Mouse (Mus musculus): ENCODE results near the gene Mcl1. TPM values are rescaled to one million over a fixed set of nuclear protein-coding genes. Genes with fewer than 3 reads are reported as not detected.
"Not testable (repeated sequence)": the region's sequence is repeated elsewhere in the genome, so short reads cannot be mapped to it uniquely, and the experiment has no call there.

The Mcl1 gene
- total RNA-seq (2014; fragmentation: Nextera tagmentation) (88.5 and 94.4 TPM in 2 replicates), total RNA-seq (2017) (123 and 124 TPM in 2 replicates)

DNA sequence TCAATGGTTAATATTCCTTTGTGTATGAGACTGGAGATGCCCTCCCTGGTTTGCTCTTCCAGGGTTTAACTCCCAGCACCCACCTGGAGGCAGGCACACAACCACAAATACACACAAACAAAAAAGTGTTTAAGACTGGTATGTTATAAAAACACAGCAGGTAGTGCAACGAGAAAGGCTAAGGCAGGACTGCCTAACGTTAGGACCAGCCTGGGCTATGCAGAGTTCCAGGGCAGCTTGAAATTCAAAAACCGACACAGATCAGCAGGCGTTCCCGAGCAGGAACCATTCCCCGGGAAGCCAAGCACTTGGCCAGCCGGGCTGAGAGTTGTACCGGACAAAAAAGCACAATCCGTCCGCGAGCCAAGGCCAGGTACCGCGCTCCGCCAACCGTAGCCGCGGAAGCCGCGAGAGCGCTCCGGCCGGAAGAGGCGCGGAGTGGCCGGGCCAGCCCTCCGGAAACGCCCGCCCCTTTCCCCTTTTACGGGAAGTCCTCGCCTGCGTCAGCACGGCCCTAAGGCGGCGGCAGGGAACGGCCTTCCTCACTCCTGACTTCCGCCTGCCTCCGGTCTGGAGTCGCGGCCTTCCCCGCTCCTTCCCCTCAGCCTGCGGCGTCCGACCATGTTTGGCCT is at the start of gene Mcl1:
Mcl1 (plus strand) TSS at position 553 of the 632 bp plus-strand sequence.
- ATAC-seq (replicated peaks; ENCODE audit: poor library complexity, severe bottlenecking): peak; percentile 74

DNA sequence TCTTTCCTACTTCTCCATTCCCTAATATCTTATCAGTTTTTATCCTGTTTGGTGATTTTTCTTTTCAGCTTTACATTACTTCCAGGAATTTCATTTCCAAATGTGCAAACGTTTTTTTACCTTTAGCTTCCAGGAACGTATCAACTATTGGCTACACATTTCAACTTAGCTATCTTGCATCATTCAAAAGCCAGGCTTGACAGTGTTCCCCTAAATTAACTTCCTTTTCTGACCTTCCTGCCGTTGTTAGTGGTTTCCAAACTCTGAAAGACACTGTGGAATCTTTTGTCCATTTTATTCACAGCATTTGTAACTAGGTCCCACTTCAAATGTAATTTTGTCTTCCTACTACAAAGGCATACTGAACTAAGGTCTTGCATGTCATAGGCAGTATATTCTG is 49.4 kb upstream of the Mcl1 start:
- peak; percentile 81 for ATAC-seq (replicated peaks; ENCODE audit: poor library complexity, severe bottlenecking)

DNA sequence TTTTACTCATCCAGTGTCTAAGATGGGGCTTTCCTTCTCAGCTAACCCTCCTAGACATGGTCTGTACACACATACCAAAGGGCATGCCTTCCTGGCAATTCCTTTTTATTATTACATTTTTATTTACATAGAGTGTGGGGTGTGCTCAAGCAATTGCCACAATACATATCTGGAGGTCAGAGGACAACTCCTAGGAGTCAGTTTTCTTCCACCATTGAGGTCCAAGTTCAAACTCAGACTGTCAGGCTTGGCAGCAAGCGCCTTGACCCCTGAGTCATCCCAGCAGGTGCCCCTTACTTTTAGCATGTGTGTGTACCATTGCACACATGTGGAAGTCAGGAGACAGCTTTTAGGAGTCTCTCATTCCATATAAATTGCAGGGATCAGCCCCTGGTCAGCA is 44.6 kb upstream of the Mcl1 start:
- ATAC-seq (replicated peaks; ENCODE audit: poor library complexity, severe bottlenecking): no peak

DNA sequence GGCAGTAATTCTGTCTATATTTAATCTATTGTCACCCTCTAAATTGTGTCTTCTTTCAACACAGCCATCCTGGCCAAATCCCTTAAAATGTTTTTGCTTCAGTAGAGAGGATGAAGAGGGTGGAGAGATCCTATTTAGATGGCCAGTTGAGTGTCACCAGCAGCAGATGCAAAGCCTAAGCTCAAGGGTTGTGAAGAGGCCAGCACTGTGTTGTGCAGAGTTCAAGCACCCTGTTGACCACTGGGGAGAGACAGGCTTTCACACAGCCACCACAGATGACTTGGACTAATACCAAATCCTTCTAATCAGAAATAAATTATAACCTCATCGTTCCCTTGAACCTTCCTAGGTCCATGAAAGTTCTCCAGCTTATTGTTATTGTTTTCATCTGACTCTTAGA is 40.1 kb upstream of the Mcl1 start:
- ATAC-seq (replicated peaks; ENCODE audit: poor library complexity, severe bottlenecking): no peak

DNA sequence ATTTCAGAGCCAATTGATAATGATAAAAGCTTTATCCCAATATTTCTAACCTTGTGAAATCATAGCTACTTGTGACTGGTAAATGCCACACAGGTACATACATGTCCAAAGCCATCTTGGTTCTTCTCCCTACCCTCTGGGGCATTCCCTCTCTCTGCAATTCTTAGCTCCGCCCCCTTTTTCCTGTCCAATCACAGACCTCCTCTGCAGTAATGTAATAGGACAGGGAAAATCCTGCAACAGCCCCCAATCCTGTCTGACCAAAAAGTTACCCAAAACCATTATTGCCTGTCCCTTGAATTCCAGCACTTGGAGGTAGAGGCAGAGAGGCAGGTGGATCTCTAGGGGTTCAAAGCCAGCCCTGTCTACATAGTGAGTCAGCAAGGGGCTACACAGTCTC is 37.3 kb upstream of the Mcl1 start:
- no peak for ATAC-seq (replicated peaks; ENCODE audit: poor library complexity, severe bottlenecking)

DNA sequence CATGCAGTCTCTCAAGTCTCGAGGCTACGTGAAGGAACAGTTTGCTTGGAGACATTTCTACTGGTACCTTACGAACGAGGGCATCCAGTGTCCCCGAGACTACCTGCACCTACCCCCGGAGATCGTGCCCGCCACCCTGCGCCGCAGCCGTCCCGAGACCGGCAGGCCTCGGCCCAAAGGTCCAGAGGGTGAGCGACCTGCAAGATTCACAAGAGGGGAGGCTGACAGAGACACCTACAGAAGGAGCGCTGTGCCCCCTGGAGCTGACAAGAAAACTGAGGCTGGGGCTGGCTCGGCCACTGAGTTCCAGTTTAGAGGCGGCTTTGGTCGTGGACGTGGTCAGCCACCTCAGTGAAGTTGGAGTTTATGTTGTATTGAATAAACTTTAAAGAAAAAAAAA is 36.2 kb upstream of the Mcl1 start:
- ATAC-seq (replicated peaks; ENCODE audit: poor library complexity, severe bottlenecking): not testable (repeated sequence)

DNA sequence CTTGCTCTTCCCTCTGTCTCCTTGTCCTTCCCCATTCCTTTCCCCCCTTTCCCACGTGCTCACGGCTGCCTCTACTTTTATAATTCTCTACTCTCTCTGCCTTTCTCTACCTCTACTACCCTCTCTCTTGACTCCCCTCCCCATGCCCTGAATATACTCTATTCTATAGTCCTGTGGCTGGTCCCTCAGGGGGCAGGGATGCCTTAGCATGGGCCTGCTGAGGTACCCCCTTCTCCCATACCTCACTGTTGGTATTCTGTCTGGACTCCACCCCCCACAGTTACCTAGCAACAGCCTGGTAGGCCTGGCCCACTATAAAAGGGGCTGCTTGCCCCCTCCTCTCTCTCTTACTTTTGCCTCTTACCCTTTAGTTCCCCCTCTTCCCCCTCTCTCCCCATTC is 35.0 kb upstream of the Mcl1 start:
- no peak for ATAC-seq (replicated peaks; ENCODE audit: poor library complexity, severe bottlenecking)

DNA sequence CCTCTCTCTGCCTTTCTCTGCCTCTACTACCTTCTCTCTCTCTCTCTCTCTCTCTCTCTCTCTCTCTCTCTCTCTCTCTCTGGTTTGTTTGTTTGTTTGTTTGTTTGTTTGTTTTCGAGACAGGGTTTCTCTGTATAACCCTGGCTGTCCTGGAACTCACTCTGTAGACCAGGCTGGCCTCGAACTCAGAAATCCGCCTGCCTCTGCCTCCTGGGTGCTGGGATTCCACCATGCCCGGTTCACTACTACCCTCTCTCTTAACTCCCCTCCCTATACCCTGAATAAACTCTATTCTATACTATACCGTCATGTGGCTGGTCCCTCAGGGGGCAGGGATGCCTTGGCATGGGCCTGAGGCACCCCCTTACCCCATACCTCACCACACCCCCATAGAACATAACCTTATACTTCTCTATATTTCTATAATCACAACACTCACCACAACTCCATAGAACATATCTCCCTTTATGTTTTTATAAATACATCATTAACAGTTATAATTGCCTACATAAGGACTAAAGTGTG is 34.5 kb upstream of the Mcl1 start:
- ATAC-seq (replicated peaks; ENCODE audit: poor library complexity, severe bottlenecking): not testable (repeated sequence)

DNA sequence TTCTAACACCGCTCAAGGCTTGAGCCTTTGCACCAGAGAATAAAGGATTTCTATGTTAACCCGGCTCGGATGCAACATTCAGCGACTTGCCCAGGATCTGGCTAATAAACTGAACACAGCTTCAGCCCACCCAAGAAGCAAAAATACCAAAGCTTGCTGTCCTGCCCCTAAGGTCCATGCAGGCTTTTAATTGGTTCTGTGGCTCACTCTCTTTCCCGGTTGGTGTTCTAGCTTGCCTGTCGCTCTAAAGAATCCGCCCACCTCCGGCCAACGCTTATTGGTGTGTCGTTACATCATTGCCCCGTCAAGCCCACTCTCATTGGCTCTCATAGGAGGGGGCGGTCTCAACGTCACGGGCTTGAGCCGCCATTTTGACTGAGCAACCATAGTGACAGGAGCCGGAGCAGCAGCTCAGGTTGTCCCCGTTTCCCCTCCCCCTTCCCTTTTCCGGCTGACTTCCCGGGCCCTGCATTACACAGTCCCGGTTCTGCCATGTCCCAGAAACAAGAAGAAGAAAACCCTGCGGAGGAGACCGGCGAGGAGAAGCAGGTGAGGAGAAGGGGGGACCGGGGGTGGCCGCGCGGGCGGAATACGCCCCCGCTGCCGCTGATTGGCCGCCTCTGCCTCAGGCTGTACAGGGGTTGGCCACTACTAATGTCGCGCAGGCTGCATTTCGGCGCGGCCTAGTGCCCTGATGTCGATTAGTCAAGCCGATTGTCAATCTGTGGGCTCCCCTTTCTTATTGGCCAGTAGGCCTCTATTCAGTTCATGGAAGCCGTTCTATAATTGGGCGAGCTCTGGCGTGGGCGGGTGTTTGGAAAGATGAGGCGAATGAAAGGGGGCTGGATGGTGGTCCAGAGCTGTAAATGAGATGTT is 33.7 kb upstream of the Mcl1 start, which contains the start of gene Ensa:
Ensa (plus strand) TSS at position 366 of the 876 bp plus-strand sequence.
- peak; percentile 94 for ATAC-seq (replicated peaks; ENCODE audit: poor library complexity, severe bottlenecking)

DNA sequence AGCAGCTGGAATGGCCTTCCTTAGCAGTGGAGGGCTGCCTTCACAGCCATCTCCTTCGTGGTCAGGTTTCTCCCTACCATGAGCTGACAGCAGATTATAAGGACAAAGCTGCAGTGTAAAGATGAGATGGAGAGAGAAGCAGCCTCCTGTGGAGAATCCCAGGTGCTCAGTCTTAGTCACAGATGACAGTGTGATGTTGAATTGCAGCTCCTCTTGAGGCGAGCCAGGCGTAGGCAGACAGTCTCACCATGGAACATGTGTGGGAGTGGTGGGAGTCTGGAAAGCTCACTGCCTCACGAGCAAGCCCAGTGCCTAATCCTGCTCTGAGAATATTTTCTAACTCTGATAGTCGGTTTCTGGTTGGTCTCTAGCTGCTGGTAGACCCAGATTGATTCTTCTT is 30.8 kb upstream of the Mcl1 start:
- no peak for ATAC-seq (replicated peaks; ENCODE audit: poor library complexity, severe bottlenecking)

DNA sequence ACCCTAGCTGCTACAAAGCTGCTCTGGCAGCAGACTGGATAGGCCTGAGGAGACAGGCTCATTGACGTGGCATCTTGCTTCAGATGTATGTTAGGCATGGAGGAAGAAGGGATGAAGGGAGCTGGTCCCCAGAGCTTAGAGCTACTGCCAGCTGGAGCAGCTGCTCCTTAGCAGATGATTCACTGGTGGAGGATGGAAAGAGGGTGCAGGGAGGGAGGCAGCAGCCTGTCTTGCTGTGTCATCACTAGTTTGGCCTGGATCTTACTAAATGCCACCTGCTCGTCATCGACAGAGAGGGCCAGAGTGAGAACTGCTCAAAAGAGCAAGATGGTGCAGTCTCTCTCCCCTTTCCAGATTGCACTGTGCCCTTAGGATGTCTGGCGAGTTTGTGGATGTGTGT is 28.8 kb upstream of the Mcl1 start:
- no peak for ATAC-seq (replicated peaks; ENCODE audit: poor library complexity, severe bottlenecking)

DNA sequence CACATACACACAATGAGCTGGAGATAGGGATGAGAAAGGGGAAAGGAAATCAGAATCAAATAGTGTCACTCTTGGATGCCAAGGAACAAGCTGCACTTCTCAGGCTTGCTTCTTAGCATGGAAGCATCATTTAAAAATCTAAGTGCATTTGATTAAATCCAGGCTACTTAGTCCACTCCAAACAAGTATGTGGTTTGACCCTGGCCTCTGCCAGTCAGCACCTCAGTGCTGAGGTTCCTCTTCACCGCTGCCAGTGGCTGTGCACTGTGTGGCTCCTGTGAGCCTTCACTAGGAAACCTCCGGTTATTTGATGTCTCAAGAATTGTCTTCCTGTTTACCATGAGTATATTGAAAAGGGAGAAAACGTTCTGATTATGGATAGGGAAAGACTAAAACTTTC is 27.7 kb upstream of the Mcl1 start:
- no peak for ATAC-seq (replicated peaks; ENCODE audit: poor library complexity, severe bottlenecking)

DNA sequence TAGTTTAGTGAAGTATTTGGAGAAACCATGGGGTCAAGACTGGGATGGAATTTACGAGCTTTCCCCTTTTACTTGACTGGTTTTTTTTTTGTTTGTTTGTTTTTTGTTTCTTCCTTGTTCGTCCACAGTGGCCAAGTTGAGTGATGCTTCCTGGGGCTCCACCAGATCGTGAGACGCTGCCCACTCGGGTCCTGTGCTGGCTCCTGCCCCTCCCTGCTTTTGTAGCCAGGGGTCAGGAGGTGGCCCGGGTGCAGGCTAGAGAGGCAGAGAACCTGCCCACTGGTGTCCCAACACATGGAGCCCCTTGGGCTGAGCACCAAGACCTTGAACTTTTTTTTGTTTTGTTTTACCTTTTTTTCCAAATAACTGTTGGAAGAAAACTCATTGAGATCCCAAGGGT is 27.3 kb upstream of the Mcl1 start:
- ATAC-seq (replicated peaks; ENCODE audit: poor library complexity, severe bottlenecking): no peak

DNA sequence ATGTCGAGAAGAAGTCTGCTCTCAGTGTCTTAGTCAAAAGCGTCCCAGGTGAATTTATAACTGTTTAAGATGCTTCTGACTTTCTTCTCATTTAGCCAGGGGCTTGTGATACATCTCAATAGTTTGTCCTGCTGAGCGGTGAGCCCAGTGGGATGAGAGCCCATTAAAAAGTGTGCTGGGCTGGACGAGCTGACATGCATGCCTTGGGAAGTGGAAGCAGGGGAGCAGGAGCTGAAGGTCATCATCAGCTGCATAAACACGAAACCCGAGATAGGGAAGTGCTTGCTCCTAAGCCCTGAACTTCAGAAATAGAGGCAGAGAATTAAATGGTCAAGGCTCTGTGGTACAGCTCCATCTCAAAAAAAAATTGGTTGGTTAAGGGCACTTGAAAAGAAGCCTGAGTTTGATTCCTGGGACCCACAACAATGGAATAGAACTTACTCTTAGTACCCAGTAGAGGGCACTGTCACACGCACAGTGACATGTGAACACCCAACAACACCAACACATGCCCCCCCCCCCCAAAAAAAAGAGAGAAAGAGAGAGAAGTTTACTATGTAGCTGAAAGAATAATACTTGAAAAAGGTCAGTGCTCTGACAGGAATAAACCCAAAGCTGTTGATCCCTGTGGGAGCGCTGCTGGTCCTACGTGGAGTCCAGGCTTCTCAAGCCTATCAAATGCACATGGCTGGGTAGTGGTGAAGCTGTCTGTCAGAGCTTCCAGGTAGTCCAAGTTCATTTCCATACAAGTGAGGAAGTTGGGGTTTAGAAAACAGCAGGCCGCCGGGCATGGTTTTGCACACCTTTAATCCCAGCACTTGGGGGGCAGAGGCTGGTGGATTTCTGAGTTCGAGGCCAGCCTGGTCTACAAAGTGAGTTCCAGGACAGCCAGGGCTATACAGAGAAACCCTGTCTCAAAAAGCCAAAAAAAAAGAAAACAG is 25.7 kb upstream of the Mcl1 start:
- ATAC-seq (replicated peaks; ENCODE audit: poor library complexity, severe bottlenecking): peak; percentile 52

DNA sequence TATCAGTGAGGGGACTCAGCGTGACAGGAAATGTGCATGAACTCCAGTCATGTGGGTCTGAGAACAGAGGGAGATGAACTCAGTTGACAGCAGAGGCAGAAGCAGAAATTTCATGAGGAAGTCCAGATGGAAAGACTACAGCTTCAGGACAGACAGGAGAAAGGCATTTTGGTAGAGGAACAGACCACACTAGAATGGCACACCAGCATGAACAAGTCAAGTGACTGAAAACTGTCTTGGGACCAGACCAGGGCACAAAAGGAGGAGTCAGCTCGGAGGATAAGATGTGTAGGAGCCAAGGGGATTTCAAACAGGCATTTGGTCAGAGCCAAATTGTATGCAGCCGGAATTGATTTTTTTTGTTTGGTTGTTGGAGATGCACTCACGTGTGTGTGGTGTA is 23.0 kb upstream of the Mcl1 start:
- no peak for ATAC-seq (replicated peaks; ENCODE audit: poor library complexity, severe bottlenecking)

DNA sequence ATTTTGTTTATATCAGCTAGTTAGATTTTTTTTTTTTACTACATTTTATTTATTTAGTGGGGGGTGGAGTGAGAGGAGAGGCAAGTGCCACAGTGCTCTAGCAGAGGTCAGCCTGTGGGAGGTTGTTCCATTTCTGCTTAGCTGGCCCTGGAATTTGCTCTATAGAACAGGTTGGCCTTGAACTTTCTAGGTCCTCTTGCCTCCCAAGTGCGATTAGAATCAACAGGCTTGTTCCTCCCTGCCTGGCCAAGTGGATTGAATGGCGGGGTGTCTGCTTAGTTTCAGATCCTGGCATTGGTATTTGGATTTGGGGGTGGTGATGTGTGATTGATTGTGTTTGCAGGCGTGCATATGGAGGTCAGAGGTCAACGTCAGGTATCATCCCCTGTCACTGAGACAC is 22.5 kb upstream of the Mcl1 start:
- no peak for ATAC-seq (replicated peaks; ENCODE audit: poor library complexity, severe bottlenecking)

DNA sequence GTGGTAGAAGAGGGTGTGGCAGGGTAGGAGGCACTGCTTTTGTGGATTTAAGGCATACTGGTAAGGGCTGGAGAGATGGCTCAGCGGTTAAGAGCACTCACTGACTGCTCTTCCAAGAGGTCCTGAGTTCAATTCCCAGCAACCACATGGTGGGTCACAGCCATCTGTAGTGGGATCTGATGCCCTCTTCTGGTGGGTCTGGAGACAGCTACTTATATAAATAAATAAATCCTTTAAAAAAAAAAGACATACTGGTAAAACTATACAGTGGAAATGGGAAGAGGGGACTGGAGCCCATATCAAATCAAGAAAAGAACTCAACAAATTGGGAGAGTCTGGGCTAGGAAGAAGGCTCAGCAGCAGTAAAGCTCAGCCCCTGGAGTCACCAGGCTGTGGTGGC is 18.9 kb upstream of the Mcl1 start:
- ATAC-seq (replicated peaks; ENCODE audit: poor library complexity, severe bottlenecking): no peak

DNA sequence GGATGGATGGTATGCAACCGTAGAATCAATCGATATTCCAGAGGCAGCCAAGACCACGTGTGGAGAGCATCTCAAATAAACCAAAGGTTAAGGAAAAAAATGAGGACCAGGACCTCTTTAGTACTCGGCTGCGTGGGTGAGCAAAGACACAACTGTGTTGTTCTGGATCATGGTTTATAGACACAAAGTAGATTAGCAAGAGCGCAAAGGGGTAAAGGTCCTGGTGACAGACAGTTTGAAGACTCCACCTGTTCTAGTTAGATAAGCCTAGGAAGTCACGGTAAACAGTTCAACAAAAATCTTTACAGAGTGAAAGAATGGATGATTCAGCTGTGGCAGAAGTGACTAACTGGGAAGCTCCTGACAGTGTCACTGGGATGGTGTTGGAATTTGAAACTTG is 15.5 kb upstream of the Mcl1 start:
- no peak for ATAC-seq (replicated peaks; ENCODE audit: poor library complexity, severe bottlenecking)

DNA sequence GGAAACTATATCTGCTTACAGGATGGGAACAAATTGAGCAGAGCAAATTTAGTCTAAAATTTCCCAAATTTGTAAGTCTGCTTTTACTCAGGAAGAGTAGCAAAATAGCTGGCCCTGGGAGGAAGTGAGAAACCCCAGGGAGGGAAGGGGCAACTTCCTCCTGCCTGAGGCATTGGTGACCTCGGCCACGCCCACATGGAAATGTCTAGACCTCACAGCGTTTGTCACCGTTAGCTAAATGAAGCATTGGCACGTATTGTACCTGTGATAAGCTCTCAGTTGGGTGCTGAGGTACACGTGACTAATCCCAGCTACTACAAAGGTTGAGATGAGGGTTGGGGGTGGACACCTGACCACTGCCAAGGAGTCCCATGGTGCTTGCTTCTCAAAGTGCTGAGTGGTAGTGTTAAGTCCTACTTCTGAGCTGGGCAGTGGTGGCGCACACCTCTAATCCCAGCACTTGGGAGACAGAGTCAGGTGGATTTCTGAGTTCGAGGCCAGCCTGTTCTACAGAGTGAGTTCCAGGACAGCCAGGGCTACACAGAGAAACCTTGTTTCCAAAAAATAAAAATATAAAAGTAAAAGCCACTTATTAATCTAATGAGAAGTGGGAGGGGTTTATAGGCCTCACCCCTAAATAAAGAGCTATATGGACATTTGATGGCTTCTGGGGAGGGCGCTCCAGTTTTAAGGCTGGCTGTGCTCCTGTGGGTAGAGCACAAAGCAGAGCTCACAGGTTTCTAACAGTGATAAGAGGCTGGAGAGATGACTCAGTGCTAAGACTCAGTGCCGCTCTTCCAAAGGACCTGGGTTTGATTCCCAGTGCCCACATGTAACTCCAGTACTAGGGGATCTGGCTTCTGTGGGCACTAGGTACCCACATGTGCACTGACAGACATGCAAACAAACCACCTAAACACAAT is 13.0 kb upstream of the Mcl1 start:
- peak; percentile 99 for ATAC-seq (replicated peaks; ENCODE audit: poor library complexity, severe bottlenecking)
